Mouse (Mus musculus): ENCODE results near the gene Gpatch2. TPM values are rescaled to one million over a fixed set of nuclear protein-coding genes. Genes with fewer than 3 reads are reported as not detected.

Gpatch2 gene
- total RNA-seq, 4 experiments from 2014 or later = 7.2 to 10.4 (median 8.2) TPM

DNA sequence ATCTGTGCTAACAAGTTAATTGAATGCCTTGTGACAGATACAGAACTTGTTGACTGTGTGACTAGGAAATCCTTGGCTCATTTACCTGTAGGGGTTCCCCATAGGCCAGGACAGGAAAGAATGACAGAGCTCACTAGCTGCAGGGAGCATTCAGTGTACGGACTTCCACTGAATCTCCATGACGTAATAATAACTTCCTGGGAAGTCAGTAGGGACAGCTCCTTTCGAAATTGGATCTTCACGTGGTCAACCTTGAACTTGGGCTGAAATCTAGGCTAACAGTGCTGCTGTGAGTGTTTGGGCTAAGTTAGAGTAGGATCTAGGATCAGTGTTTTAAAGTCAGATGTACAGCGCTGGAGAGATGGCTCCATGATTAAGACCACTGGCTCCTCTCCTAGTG is 29.4 kb downstream of the Gpatch2 start:
- no peak for DNase-seq (ENCODE audit: low spot score in 2 of 2)

DNA sequence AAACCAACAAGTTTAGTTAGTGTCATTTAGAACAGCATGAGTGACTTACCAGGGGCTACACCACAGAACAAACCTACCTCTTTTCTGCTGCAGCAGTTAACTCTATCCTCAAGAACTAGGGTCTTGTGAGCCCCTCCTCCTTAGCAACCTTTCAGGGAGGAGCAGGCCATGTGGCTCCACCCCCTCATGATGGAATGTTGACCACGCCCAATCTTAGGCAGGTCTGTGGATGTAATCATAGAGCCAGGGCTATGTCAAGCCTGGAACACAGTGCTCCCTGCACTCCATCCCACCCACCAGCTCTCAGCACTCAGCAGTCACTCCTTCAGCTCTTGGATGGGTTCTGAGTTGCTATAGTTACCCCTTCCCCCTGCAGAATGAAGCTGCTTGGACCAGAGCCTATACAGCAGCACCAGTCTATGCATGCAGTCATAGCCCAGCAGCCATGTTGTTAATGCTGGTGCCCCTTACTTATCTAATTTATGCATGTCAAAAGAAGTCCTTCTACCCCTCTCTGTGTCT is 35.5 kb downstream of the Gpatch2 start:
- no peak for DNase-seq (ENCODE audit: low spot score in 2 of 2)

DNA sequence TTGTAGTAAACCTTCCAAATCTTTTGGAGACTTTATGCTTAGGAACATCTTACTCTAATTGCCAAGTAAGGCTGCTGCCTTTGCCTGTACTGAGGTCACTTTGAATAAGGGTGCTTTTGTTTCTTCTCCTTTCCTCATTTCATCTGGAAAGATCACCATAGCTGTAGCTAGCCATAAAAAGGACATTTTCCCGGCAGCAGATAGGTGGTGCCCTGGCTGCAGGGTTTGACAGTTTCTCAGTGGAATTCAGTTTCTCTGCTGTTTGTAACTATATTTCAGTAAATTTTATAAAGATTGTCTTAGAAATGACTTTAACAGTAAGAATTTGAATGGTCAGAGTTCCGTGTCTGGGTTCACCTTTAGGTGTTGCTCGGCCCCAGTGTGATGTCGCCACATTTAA is 43.4 kb downstream of the Gpatch2 start:
- DNase-seq (ENCODE audit: low spot score in 2 of 2) = no peak

DNA sequence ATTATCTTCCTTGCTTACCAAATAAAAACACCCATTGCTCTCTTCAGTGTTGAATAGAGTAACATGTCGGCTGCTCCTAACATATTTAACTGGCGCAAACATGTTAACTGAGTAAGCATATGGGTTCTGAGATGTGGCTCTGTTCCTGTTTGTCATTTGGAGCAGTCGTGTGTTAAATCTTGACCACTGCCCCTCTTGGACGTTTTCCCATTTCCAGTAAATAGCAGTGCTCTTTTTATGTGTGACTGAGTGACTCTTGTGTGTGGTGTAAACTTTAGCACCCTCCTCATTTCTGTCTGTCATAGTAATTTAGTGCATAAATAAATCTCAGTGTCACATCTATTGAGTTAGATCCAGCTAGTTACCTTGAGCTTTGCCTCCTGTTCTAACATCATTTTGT is 52.3 kb downstream of the Gpatch2 start:
- DNase-seq (ENCODE audit: low spot score in 2 of 2) = no peak

DNA sequence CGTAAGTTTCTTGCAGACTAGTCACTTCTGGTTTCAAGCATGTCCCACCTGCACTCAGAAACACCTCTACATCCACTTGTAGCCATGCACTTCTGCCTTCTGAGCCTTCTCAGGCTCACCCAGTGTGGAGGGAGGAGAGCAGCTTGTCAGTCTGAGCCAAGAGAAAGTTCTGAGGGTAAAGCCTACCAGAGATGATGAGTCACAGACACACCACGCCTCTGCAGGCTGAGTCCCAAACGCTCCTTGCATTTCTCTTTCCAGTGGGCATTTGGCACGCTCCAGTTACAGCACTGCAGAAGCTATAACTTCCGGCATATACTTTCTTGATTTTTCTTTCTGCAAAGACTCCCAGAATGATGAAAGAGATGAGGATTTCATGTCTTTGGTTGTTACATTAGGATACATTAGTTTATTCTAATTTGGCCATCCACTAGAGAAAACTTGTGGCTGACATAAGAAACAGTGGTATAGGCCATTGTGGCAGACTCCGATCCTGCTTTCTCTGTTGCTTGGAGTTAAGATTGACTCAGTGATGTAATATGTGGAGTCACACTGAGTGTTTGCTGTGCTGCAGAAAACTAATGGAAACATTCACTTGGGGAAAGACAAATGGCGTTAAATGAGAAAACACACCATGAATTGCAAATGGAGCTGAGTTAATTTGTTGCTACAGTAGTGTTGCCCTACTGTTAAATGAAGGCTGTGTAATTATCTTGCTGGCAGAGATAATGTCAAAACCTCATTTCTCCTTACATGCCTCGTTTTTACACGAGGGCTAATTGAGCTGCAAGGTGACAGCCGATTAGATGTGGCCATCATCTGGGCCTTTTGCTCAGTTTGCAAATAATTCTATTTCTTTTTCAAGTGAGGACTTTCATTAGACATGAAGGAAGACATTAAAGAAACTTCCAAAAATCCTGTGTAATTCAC is 55.3 kb downstream of the Gpatch2 start:
- DNase-seq (ENCODE audit: low spot score in 2 of 2) = no peak

DNA sequence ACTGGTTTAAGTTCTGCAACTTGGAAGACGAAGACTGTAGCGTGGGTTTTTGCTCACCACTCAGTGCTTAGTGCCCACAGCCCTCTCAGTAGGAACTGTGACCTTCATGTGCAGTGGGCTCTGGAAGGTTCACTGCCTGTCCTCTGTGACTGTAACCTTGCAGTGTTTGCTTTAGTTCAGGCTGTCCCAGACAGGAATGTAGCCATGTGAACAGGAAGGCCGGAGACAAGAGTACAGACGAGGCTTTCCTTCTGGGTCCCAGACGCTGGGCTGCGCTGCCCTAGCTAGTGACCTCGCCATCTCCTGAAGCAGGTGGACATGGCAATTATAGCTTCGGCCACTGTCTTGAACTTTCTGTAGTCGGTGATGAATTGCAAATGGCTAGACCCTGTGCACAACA is 62.0 kb downstream of the Gpatch2 start:
- DNase-seq (ENCODE audit: low spot score in 2 of 2) = no peak

DNA sequence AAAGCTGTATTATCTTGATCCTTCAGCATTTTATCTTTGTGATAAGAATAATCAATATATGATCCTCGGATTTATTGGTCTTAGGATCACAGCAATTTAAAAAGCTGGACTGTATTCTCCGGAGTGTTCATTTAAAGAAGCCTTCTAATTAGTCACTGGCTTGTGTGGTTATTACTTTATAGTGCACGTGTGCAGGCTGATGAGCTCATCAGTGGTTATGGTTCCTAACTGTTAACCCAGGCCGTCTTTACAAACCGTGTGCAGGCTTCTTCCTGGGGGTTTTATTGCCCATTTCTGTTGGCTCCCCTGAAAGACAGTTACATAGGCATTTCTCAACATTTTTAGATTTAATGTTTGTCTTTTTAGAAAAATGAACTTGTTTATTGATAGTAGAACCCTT is 63.2 kb downstream of the Gpatch2 start:
- no peak for DNase-seq (ENCODE audit: low spot score in 2 of 2)

DNA sequence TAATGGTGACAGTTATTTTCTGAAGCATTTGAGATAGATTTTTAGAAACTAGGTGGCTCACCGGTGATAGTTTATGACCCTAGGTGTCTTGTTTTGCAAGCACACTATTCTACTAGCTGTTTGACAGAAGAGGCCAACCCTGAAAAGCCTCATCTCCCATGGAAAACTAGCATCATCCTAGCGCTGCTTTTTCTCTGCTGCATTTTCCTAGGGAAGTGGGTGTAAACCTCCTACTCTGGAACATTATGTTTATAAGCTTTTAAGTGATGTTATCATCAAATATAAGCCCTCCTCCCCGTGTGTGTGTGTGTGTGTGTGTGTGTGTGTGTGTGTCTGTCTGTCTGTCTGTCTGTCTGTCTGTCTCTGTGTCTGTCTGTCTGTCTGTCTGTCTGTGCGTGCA is 64.5 kb downstream of the Gpatch2 start:
- DNase-seq (ENCODE audit: low spot score in 2 of 2) = no peak

DNA sequence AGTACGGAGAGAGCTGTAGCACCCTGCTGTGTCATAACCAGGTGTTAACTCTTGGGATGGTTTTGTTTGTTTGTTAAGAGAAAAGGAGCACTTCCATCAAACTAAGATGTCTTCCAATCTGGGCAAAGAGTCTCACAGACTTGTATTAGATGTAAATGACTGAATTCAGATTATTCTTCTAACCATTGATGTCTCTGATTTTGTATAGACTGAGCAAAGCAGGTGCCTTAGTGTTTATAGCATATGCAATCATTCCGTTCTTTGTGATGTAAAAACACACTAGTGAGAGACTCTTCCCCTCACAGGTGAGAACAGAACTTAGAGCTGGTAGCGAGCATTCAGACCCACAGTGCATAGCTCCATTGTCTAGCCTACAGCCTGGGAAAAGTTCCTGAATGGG is 67.0 kb downstream of the Gpatch2 start:
- DNase-seq (ENCODE audit: low spot score in 2 of 2) = no peak

DNA sequence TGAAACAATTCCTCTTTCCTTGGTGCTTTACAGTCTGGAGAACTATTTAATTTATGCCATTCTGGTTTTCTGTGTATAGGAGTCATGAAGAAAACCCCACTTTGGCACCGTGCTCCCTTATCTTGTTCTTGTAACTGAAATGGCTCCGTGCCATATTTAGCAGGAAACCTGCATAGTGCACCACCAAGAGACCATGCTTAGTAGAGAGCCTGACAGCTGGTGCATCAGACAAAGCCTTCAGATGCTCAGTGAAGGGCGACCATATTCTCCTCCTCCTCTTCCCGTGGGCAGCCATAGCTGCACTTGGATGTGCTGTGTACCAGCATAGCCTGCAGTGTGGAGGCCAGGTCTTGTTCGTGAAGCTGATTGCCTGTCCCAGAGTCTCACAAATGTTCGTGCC is 67.5 kb downstream of the Gpatch2 start:
- DNase-seq (ENCODE audit: low spot score in 2 of 2) = no peak

DNA sequence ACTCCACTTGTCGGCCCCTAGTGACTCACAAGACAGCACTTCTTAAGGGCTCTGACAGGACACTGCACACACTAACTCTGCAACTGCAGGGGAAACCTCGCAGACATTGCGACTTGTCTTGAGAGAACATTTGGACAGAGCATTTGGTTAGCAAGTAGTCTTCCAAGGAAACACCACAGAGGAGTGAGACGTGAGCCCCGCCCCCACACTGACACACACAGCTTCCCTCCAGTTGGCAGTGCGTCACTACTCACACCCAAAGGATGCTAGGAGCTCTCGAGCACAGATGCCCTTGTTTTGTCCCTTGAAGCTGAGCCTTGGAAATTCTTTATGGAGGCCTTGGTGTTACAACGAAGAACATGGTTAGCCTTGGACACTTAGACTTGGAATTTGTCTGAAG is 70.4 kb downstream of the Gpatch2 start:
- no peak for DNase-seq (ENCODE audit: low spot score in 2 of 2)

DNA sequence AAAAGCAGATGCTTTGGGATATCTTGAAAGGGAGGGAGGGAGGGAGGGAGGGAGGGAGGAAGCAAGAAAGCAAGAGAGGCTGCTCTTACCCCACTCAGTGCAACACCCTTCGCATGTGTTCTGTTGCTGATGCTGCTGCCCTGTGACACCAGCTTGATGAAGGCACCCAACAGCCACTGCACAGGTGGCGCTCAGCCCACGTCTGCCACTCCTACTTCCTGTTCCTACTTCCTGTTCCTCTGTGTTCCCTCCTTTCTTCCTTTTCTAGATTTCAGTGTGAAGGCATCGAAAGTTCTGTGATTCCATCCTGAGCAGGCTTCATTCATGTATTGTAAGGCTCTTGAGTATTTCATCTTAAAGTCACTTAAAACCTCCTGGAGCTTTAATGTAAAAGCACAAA is 71.1 kb downstream of the Gpatch2 start:
- no peak for DNase-seq (ENCODE audit: low spot score in 2 of 2)

DNA sequence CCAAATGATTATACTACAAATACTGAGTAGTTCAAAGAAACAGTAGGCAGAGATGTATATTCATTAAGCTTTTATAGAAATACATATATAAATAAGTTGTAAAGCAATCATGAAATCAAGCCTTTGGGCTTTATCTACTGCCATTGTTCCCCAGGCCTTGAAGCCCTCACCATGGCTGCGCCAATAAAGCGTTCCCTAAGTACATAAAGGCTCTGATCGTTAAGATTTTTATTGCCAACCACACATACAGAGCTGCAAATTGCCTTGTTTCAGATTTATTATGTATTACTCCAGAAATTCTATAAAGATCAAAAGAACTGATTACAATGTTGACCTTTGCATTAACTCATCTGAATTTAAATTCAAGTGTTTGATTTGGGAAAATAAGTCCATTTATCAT is 71.6 kb downstream of the Gpatch2 start:
- no peak for DNase-seq (ENCODE audit: low spot score in 2 of 2)

DNA sequence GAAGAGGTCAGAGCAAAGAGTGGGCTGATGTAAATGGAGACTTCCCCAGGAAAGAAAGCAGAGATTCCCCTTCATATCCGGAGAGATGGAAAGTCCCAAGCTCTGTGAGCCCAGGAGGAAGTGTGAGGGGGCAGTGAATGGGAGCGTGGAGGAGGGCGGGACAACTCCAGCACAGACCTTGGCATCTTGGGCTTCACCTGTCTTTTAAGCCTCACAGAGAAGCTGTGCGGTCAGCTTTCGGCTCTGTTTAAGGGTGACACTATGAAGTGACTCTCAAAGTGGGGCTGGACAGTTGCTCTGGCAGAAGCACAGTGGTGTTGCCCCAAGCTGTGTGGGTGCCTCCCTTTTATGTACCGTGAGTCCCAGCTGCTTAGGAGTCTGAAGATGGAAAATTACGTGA is 74.9 kb downstream of the Gpatch2 start:
- DNase-seq (ENCODE audit: low spot score in 2 of 2) = no peak

DNA sequence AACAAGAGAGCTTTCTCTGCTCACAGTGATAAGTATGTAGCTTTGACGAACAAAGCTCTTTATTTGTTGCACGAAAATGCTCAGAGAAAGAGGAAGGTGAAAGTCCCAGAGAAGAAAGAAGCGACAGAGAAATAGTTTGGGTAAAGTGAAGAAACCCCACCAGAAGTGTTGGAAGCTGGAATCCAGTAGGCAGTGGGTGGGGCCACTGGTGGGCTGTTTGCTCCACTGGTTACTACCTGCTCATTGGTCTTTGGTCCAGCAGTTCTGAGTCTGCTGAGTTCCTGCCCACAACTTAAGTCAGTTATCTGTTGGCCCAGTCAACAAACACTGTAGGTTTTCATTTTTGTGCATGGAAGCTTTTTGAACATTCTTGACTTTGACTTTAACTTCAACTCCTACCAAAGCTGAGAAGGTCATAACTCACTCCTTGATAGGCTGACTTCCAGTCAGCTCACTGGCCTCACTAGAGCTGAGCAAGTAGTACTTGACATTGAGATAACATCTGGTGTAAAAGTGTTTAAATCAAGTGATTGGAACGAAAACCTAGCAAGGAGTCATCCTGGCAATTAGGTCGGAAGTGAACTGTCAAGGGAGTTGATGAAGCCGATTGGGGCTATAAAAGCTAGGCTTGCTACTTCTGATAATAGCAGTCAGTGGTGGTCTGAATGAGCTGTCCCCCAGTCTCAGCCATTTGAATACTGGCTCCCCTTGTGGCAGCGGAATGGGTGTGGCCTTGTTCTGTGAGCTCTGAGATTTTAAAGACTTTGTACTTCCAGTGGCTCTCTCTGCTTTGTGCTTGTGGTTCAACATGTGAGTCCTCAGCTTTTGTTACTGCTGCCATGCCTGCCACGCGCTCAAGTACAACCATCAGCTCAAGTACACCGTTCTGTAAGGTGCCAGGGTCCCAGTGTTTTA is 76.4 kb downstream of the Gpatch2 start:
- DNase-seq (ENCODE audit: low spot score in 2 of 2) = no peak

DNA sequence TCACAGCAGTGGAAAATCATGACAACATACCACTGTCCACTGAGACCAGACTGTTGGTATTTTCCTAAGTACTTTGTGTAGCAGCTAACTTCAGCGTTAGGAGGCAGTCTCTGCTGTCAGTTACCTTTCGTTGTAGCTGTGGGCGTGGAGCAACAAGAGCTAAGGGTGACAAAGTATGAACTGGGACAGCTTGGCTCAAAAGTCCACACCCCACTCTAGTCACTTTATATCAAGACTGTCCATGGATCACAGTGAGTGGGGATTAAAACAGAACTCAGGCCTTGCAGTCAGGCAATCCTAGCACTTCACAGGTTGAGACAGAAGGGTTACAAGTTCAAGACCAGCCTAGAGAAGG is 77.1 kb downstream of the Gpatch2 start:
- no peak for DNase-seq (ENCODE audit: low spot score in 2 of 2)

DNA sequence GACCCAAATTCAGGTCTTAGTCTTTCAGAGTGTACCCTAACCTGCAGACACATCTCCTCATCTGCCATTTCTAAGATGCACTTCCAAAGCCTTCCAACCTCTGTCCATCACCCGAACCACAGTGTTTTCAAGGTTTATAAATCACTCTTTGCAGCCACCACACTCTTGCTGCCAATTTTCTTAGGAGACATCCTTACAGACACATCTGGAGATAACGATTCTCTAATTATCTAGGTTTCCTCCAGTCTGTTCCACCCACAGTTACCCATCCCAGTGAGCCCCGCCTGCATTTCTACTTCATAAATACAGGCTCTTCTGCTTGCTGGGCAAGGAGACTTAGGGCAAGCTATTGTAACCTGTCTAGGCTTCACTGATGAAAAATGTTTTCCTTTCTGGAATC is 77.9 kb downstream of the Gpatch2 start:
- no peak for DNase-seq (ENCODE audit: low spot score in 2 of 2)

DNA sequence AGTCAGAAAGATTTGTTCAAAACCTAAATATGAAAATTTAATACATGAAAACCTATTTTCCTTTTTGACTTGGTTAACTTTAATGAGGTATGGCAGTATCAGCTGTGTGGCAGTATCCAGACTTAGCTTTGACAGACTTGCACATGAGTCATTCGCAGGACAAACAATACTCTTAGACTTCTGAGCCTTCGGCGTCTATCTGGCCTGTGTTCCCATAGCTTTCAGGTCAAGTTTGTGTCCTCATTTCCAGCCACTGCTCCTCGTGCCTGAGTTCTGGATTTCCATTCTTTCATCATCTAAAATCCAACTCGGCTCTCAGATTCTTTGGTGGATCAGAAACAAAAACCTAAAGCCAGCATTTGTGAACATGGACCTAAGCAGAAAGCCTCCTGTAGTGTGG is 79.2 kb downstream of the Gpatch2 start:
- no peak for DNase-seq (ENCODE audit: low spot score in 2 of 2)

DNA sequence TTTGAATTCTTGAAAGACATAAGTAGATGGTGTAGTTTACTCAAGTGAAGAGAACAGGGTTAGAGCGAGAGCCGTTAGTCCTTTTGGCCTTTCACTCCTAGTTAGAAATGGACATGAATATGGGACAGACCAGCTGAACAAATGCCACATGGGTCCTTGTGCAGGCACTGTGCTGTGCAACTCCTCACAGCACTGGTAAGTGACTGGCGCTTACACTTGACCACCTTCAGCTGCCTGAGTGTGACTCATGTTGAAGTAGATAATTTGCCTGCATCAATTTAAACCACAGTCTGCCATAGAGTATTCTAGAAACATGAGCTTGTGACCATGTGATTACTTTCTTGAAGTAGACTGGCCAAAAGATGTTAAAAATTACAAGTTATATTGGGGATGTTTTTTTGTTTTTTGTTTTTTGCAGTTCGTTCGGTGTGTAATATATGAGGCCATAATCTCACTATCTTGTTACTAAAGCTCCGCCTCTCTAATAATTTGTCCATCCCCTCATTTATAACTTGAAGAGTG is 79.8 kb downstream of the Gpatch2 start:
- no peak for DNase-seq (ENCODE audit: low spot score in 2 of 2)

DNA sequence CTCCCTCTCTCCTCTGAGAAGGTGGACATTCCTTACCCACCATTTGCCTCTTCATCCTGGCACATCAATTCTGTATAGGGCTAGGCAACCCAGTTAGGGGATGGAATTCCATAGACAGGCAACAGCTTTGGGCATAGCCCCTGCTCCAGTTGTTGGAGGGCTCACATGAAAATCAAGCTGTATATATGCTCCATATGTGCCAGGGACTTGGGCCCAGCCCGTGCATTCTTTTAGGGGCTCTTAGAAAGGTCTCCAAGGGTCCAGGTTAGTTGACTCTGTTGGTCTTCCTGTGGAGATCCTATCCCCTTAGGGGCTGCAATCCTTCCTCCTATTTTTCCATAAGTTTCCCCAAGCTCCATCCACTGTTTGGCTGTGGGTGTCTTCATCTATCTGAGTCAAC is 80.4 kb downstream of the Gpatch2 start:
- DNase-seq (ENCODE audit: low spot score in 2 of 2) = no peak

DNA sequence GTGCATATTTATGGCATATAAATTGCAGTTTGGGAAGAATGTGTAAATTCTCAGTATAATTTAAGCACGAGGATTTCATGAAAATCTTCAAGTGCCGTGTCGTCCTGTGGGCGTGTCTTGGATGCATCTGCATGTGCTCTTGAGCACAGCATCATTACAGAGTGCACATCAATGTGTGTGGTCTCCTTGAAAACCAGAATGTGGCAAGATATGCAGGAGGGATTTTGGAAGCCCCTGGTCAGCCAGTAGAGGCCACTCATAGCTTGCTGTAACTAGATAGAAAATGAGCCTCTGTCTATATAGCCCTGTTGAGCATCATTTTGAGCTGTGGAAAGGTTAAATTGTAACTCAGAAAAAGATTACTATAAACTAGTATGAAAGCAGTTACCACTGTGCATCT is 83.9 kb downstream of the Gpatch2 start:
- no peak for DNase-seq (ENCODE audit: low spot score in 2 of 2)

DNA sequence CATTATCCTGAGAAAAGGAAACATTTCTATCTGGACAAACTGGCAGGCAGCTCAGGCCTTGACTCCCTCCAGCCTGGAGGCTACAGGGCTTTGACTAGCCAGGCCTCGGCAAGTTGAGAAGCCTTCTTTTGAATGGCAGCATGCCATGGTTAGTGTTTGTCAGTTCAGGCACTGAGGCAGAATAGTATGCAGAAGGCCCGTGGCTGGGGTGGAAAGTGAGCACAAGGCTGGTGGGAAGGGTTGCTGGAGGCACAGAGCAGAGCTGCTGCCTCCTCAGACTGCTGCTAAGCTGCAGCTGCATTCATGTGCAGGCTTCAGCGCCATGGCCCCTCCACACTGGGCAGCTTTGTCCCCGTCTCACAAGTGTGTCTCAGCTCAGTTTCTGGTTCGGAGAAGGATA is 85.3 kb downstream of the Gpatch2 start:
- no peak for DNase-seq (ENCODE audit: low spot score in 2 of 2)

Measured in gastrocnemius, adult 8-10 months (tissue).